Mouse (Mus musculus): Measurements from ENCODE around the gene Pard3.

Gene Pard3

GRCm38 (mm10) chr8:127243351-127243750, 179.7 kb downstream of the Pard3 start:
- DNase-seq (ENCODE audit: low read depth): no peak

GRCm38 (mm10) chr8:127243841-127244240, 180.1 kb downstream of the Pard3 start:
- DNase-seq (ENCODE audit: low read depth): no peak

- no peak for DNase-seq (ENCODE audit: low read depth)
Observed at GRCm38 (mm10) chr8:127250746-127251145, 187.1 kb downstream of the Pard3 start.

DNA sequence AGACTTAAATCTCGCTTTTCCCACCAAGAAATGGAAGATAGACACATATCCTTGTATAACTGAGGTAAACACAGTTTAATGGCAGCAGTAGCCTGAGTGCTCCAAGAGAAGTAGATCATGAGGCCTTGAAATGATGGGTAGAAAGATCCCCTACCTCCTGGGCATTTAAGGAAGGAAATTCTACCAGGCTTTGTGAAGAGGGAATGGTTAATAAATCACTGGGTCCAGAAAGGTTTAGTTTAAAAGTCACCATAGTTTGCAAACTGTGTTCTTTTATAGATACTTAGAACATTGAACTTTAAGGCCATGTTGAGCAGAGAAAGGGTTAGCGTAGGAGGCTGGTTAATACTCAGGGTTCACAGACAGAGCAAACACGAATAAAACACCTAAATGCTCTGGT, 187.8 kb downstream of the Pard3 start:
- DNase-seq (ENCODE audit: low read depth): no peak

- no peak for DNase-seq (ENCODE audit: low read depth)
Observed at GRCm38 (mm10) chr8:127251985-127252384, 188.3 kb downstream of the Pard3 start.

GRCm38 (mm10) chr8:127254625-127255024, 190.9 kb downstream of the Pard3 start:
- no peak for DNase-seq (ENCODE audit: low read depth)

- DNase-seq (ENCODE audit: low read depth): no peak
Observed at GRCm38 (mm10) chr8:127257086-127257485, 193.4 kb downstream of the Pard3 start.

DNA sequence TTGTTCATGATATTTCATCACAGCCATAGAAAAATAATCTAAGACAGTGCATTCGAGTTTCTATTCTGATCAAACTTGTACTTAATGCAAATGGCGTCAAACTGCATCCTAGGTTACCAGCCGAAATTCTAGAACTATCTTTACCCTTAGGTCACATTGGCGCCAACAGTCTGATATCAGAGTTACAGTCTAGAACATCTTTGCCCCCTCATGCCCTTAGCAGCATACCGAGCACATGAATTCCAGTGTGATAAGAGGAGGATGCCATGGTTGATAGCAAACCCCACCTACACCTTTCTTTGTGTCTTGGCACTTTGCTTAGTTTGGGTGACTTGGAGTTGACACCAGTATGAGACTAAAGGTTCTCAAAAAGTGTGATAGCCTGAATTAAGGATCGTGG, 197.4 kb downstream of the Pard3 start:
- no peak for DNase-seq (ENCODE audit: low read depth)

GRCm38 (mm10) chr8:127262026-127262425, 198.3 kb downstream of the Pard3 start:
- no peak for DNase-seq (ENCODE audit: low read depth)

DNA sequence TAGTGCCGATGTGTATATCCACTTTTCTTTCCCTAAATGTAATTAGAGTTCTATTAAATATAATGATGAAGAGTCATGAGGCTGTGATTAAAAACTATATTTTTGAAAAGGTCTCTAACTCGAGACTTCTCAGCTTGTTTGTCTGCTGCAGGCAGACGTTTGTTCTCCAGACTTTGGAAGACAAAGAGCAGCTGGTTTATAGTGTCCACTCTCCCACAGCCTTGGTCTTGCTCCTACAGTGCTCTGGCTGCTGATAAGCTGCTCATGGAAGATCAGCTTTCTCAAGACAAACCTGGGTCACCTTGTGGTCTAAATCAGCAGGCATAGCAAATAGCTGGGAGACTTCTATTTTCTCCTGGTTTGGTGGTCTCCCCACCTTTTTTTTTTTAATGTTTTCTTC, 198.7 kb downstream of the Pard3 start:
- DNase-seq (ENCODE audit: low read depth): no peak

DNA sequence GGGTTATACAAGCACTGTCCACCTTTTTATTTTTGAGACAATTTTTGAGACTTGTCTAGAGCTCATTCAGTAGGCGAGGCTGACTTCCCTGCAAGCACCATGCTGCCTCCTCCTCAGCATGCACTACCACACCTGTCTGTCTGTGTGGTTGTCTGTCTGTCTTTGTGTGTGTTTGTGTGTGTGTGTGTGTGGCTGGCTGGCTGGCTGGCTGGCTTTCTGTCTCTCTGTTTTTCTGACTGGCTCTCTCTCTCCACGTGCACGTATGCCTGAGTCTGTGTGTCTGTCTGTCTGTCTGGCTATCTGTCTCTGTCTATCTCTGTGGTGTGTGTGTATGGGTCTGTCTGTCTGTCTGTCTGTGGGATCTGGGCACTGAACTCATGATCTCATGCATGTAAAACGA, 199.2 kb downstream of the Pard3 start:
- DNase-seq (ENCODE audit: low read depth): no peak

DNA sequence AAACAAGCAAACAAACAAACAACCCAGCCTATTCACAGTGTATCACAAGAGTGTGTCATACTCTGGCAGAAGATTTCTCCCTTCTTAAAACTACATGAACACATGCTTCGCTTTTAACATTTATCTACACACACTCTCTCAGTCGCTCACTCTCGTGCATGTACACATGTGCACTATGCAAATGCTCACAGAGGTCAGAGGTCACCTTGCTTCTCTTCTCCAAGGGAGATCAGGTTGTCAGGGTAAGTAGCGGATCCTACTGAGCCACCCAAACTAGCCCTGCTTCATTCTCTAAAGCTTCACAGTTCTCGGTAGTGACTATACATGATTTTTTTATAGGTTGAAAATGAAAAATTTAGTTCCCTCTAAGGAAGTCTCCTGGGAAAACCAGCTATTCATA, 199.8 kb downstream of the Pard3 start:
- no peak for DNase-seq (ENCODE audit: low read depth)

DNA sequence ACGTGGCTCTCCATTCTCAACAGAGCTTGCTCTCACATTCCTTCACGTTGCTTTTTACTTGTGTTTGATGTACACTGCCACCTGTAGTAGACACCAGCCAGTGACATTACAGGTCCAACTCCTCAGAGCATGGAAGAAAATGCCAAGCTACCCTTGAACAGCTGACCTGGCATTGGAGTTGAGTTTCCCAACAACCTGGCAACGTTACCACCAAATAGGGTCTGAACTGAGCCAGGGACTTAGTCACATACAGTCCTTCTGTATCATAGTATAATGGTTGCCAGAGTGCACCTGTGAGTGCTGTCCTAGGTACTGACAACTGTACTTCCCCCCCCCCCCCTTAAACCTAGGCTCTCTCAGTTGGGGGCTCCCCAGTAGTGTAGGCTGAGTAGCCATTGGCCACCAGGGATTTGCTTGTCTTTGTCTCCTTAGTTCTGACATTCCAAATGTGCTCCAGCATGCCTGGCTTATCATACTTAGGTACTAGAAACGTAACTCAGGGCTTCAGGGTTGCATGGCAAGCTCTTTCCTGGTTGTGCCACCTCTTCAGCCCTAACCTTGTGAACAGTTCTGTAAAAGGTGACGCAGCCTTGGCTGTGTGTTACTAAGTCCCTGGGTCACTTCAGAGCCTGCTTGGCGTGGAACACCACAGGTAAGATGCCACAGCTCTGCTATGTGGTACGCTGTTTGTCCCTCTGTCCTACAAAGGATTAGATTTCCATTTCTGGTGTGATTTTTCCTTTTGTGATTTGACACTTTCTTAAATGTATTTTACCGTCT, 201.2 kb downstream of the Pard3 start:
- DNase-seq (ENCODE audit: low read depth): no peak

GRCm38 (mm10) chr8:127266777-127267176, 203.1 kb downstream of the Pard3 start:
- DNase-seq (ENCODE audit: low read depth): no peak

DNA sequence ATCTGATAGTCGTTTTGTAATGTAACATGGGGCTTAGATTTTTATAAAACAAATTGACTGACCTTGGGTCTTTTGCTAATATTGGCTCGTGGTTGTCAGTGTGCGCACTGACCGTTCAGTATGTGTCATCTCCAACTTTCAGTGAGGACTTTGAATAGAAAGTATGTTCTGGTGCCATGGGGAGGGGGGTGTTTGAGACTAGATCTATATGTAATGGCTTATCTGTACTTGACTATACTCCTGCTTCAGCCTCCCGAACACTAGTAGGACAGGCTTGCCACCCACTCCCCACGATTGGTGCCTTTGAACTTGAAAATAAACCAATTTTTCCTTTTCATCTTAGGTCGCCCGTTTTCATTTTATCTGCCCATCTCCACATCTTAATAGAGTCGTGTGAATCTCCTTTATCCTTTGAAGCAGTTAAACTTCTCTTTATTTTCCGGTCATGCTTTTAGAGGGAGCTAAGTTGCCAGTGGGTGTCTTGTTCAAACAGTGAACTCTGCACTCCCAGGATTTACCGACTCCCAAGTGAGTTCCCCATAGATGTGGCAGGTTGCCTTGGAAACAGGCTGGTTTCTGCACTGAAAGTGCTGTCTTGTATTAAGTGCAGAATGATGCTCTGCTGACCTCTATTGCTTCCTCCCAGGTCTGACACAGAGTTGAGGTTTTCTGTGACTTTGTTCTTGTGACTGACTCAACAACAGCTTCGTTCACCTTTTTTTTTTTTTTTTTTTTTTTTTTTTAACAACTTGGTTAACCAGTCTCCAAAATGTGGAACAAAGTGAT, 204.7 kb downstream of the Pard3 start:
- DNase-seq (ENCODE audit: low read depth): no peak

DNA sequence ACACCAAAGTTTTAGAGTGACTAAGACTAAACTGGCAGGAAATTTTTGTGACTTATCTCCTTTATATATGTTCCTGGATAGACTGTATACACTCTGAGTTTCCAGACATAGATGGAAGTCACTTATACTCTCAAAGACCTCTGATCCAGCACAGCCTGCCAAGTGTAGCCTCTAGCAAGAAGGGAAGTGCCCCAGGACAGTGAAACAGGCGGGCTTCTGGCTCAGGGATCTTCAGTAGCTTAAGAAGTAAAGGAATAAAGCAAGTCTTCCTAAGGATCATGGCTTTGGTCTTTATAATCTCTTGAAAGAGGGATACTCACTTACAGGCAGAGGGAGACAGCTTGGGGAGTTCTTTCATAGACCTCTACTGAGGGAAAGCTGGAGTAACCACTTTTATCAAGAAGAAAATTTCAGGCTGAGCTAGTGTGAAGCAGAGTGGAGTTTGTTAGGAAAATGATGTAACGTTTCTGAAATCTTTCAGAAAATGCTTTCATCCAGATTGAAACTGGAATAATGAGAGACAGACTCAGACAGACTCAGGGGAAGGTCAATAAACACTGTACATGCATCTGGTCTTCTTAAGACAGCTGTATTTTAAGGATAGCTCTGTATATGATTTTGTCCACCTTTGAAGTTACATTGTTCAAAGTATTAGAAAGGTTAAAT, 205.5 kb downstream of the Pard3 start:
- DNase-seq (ENCODE audit: low read depth): no peak

DNA sequence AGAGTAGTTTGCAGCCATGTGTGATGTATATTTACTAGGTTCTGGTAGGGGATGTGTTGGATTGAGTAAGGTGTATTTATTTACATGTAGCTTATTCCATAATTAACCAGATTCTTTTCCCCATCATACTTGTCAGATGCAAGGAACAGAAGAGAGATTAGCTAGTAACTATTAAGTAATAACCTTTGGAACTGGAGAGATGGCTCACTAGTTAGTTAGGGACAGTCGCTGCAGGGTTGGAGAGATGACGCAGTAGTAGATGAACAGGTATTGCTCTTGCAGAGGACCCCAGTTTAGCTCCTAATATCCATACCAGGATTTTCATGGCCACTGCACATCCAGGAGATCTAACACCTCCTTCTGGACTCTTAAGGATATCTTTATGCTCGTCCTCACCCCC, 207.5 kb downstream of the Pard3 start:
- no peak for DNase-seq (ENCODE audit: low read depth)

DNA sequence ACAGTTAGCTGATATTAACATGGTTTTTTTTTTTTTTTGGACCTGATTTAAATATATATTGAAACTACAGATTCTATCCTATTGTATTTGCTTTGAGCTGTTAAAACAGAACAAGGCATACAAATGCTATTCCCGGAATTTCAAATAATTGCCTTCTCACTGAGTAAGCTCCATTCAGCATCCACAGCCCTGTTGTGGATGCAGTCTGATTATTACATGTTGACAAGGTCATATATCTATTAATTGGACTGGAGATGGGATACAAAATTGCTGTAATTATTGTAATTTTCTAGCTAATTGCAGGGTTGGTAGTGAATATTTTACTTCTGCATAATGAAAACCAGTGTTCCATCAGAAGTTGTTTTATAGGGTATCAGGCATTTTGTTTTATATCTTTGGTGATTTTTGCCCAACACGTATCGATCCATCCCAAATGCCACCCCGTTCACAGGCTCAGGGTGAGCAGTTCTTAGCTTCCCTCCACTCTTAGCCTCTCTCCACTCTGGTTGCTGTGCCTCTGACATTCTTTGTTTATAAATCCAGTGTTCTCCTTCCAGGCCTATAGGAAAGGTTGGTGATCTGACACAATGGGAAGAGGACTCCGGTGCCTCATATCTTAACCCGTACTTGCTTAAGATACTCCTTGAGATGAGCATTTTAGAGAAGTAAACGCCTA, 216.7 kb downstream of the Pard3 start:
- no peak for DNase-seq (ENCODE audit: low read depth)

DNA sequence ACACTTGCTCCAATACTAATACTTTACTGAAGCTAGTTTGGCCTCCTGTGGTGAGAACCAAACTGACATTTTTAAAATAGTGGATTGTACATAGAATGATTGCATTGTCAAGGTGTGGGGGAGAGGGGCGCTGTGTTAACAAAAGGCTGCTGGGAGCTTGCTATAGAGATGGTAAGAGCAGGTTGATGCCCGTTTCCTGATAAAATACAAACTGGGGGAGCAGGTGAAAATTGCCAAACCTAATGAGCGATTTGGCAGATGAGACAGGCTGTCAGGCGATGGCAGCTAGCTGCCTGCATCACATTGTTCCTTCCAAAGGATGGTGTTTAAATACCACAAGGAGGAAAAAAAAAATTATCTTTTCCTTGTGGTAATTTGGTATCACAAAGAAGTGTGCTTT, 217.3 kb downstream of the Pard3 start:
- no peak for DNase-seq (ENCODE audit: low read depth)

GRCm38 (mm10) chr8:127284462-127285216, 220.9 kb downstream of the Pard3 start:
- DNase-seq (ENCODE audit: low read depth): no peak

GRCm38 (mm10) chr8:127287816-127288215, 224.1 kb downstream of the Pard3 start:
- no peak for DNase-seq (ENCODE audit: low read depth)

- DNase-seq (ENCODE audit: low read depth): no peak
Observed at GRCm38 (mm10) chr8:127292307-127292706, 228.6 kb downstream of the Pard3 start.

All from c-Kit-positive CD71-positive TER-119-negative erythroid progenitor cells, embryonic 14.5 days (primary cell).